Mouse (Mus musculus): Measurements from ENCODE around the gene Gm21671. TPM values are rescaled to one million over a fixed set of nuclear protein-coding genes. Genes with fewer than 3 reads are reported as not detected.

Gene Gm21671
- polyA plus RNA-seq (2015; fragmentation: Nextera tagmentation; extraction: Ambion mirVana): not detected in 2 replicates

GRCm38 (mm10) chr5:25954317-25954716 is at the start of gene Gm21671:
Gm21671 (minus strand) TSS chr5:25954417.

GRCm38 (mm10) chr5:25988550-25988949 is 34.3 kb upstream of the Gm21671 start, which contains the start of gene Gm21698:
Gm21698 (minus strand) TSS chr5:25988650.

GRCm38 (mm10) chr5:25972563-25972962 is 18.3 kb upstream of the Gm21671 start, which contains the start of gene Gm21680:
Gm21680 (minus strand) TSS chr5:25972663.

GRCm38 (mm10) chr5:25942281-25942680 is 11.9 kb downstream of the Gm21671 start, which contains the start of gene Gm21663:
Gm21663 (minus strand) TSS chr5:25942381.

Other genes starting within 250 kb of the Gm21671 start
- gene Xrcc2, start 248.6 kb downstream of the Gm21671 start, polyA plus RNA-seq (2015; fragmentation: Nextera tagmentation; extraction: Ambion mirVana): 2.1 and 2.4 TPM in 2 replicates
- gene Actr3b, start 194.4 kb downstream of the Gm21671 start, polyA plus RNA-seq (2015; fragmentation: Nextera tagmentation; extraction: Ambion mirVana): 0.71 and 0.87 TPM in 2 replicates
- gene Gm21663, start 12.0 kb downstream of the Gm21671 start, polyA plus RNA-seq (2015; fragmentation: Nextera tagmentation; extraction: Ambion mirVana): not detected in 2 replicates
- not detected in 2 replicates for gene Gm21680, start 18.2 kb upstream of the Gm21671 start, polyA plus RNA-seq (2015; fragmentation: Nextera tagmentation; extraction: Ambion mirVana)
- not detected in 2 replicates for gene Gm21698, start 34.2 kb upstream of the Gm21671 start, polyA plus RNA-seq (2015; fragmentation: Nextera tagmentation; extraction: Ambion mirVana)
- gene Gm1979, start 50.4 kb upstream of the Gm21671 start, polyA plus RNA-seq (2015; fragmentation: Nextera tagmentation; extraction: Ambion mirVana): not detected in 2 replicates
- not detected in 2 replicates for gene Gm5862, start 68.5 kb upstream of the Gm21671 start, polyA plus RNA-seq (2015; fragmentation: Nextera tagmentation; extraction: Ambion mirVana)
- not detected in 2 replicates for gene Speer4a, start 85.1 kb upstream of the Gm21671 start, polyA plus RNA-seq (2015; fragmentation: Nextera tagmentation; extraction: Ambion mirVana)
- gene Gm7347, start 104.2 kb upstream of the Gm21671 start, polyA plus RNA-seq (2015; fragmentation: Nextera tagmentation; extraction: Ambion mirVana): not detected in 2 replicates
- not detected in 2 replicates for gene Gm10471, start 134.9 kb upstream of the Gm21671 start, polyA plus RNA-seq (2015; fragmentation: Nextera tagmentation; extraction: Ambion mirVana)
- gene 5031410I06Rik, start 150.9 kb upstream of the Gm21671 start, polyA plus RNA-seq (2015; fragmentation: Nextera tagmentation; extraction: Ambion mirVana): not detected in 2 replicates
- gene Gm10220, start 167.0 kb upstream of the Gm21671 start, polyA plus RNA-seq (2015; fragmentation: Nextera tagmentation; extraction: Ambion mirVana): not detected in 2 replicates

Measured in skeletal muscle tissue, postnatal 0 days (tissue).